Mouse (Mus musculus) liver, embryonic 11.5 days (tissue): ENCODE measurements around the gene Rnase12. TPM values are rescaled to one million over a fixed set of nuclear protein-coding genes. Genes with fewer than 3 reads are reported as not detected.

Source experiments
- ATAC-seq: fragments of 200-750 bp; cut with Nextera tagmentation; replicated peaks from 2 replicates; pipeline ENCODE4 v1.8.0; 2017; ENCODE audit warnings: moderate number of reproducible peaks, mild to moderate bottlenecking, moderate TSS enrichment, moderate library complexity; ENCODE audit not compliant: low FRiP score
- DNase-seq: peaks from one replicate; pipeline ENCODE4 v3.0.0-alpha.2; 2017; ENCODE audit warnings: low spot score
- H3K27ac ChIP-seq: fragments of 300-500 bp; sonication (generic); 2 replicates; pipeline ENCODE4 v1.5.1; 2014; ENCODE audit warnings: mild to moderate bottlenecking, low read depth, low read length, control low read depth
- H3K27me3 ChIP-seq: fragments of 300-500 bp; sonication (generic); replicated peaks from 2 replicates; pipeline ENCODE4 v1.6.1; 2014; ENCODE audit warnings: low read length, mixed read lengths; ENCODE audit not compliant: control insufficient read depth, insufficient read depth
- H3K36me3 ChIP-seq: fragments of 300-500 bp; sonication (generic); 2 replicates; pipeline ENCODE4 v1.6.1; 2014; ENCODE audit warnings: mild to moderate bottlenecking, low read length, moderate library complexity, mixed read lengths; ENCODE audit not compliant: control insufficient read depth, insufficient read depth
- H3K4me1 ChIP-seq: fragments of 300-500 bp; sonication (generic); replicated peaks from 2 replicates; pipeline ENCODE4 v1.6.1; 2014; ENCODE audit warnings: low read length, mixed read lengths; ENCODE audit not compliant: control insufficient read depth, insufficient read depth
- H3K4me2 ChIP-seq: fragments of 300-500 bp; sonication (generic); 2 replicates; pipeline ENCODE4 v1.6.1; 2014; ENCODE audit warnings: mild to moderate bottlenecking, control low read depth, moderate library complexity
- H3K4me3 ChIP-seq: fragments of 300-500 bp; sonication (generic); 2 replicates; pipeline ENCODE4 v1.5.1; 2014; ENCODE audit warnings: low read depth, low read length, control low read depth
- H3K9ac ChIP-seq: fragments of 300-500 bp; sonication (generic); 2 replicates; pipeline ENCODE4 v1.6.1; 2014; ENCODE audit warnings: low read depth, low read length, control low read depth
- H3K9me3 ChIP-seq: fragments of 300-500 bp; sonication (generic); 2 replicates; pipeline ENCODE4 v1.6.1; 2016; ENCODE audit warnings: low read length, inconsistent platforms, mixed read lengths; ENCODE audit not compliant: control insufficient read depth
- WGBS: fragments of 180-500 bp; shearing (Covaris S2); extraction: QIAGEN DNeasy Blood & Tissue Kit; methylation state at CpG from one replicate; pipeline ENCODE4 v1.1.7; 2014; 5-methylcytosine and 5-hydroxymethylcytosine counted together
- polyA plus RNA-seq: library from polyadenylated mRNA; unstranded; fragments of >200 nt; fragmentation: Nextera tagmentation; extraction: Ambion mirVana; gene quantifications from 2 replicates; pipeline ENCODE4 v1.2.1, GENCODE M21; 2014

The Rnase12 gene
- polyA plus RNA-seq, 1 experiment from 2014 or later: 1.4 TPM

DNA sequence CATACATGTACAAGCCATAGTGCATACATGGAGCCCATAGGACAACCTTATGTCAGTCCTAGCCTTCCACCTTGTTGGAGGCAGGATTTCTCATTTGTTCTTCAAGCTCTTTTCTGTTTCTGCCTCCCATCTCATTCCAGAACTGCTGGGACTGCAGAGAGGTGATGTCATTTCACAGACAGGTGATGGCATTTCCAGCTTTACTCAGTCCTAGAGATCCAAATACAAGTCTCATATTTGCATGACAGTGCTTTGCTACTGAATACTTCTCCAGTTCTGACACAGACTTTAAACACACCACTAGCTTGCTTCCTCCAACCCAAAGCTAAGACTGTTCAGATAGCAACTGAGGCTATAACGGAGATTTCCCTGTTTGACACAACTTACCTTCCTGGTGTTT lies 21.7 kb upstream of the Rnase12 start:
- Histone ChIP-seq H3K27me3 (peaks cover 5% of the 10 kb centered on the region; the same call in 1 of the 2 replicates), H3K9me3 (no peaks in the 10 kb centered on the region), H3K4me1 (0 out of 2 replicates have a peak, but pooled peaks cover 3% of the 10 kb centered on the region), H3K9ac (no peak overlapping the region), H3K4me3 (no peak overlapping the region), H3K36me3 (no peaks in the 10 kb centered on the region), H3K27ac (no peak overlapping the region), H3K4me2 (no peak overlapping the region; the same call in 1 of the 2 replicates)
- ATAC-seq (no peak), DNase-seq (no peak)
- WGBS: 62% methylated on average over 1 of the region's 1 CpGs

DNA sequence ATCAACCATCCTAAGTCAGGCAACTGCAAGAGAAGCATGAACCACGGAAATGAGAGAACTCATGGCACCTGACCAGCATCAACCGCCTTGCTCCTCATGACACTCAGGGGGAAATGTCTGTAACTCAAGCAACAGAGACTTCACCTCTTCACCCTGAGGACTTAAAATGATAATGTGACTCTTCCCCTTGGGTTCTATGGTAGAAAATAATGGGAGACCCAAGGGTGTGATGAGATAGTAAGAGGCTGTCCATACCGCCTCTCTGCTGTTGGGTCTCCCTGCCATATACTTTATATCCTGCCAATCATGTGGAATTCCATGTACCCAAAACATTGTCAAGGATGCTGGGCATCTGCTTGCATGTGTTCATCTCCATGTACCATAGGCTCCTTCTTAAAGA lies 16.9 kb upstream of the Rnase12 start, which contains the start of gene Olfr750:
Gene Olfr750 (minus strand): TSS at position 101 of the 400 bp plus-strand sequence.
- Histone ChIP-seq H3K27ac (no peak within 1 kb of the TSS), H3K9me3 (no peaks in the 10 kb centered on the region), H3K4me1 (no peaks in the 10 kb centered on the region), H3K4me2 (no peak within 1 kb of the TSS), H3K27me3 (no peaks in the 10 kb centered on the region), H3K9ac (no peak within 1 kb of the TSS), H3K4me3 (no peak within 1 kb of the TSS), H3K36me3 (no peaks in the 10 kb centered on the region)
- DNase-seq (no peak), ATAC-seq (no peak)
- 76% methylated on average over 3 of the region's 3 CpGs for WGBS

GRCm38 (mm10) chr14:51069617-51070016 lies 12.2 kb upstream of the Rnase12 start:
- no peak overlapping the region for H3K9ac ChIP-seq
- no peak overlapping the region for H3K27ac ChIP-seq
- no peaks in the 10 kb centered on the region for H3K27me3 ChIP-seq
- H3K4me1 ChIP-seq: no peaks in the 10 kb centered on the region
- no peak overlapping the region for H3K4me3 ChIP-seq
- DNase-seq (no peak), ATAC-seq (no peak)
- no peaks in the 10 kb centered on the region for H3K36me3 ChIP-seq
- WGBS: 79% methylated on average over 2 of the region's 2 CpGs
- no peaks in the 10 kb centered on the region for H3K9me3 ChIP-seq
- H3K4me2 ChIP-seq: no peak overlapping the region

DNA sequence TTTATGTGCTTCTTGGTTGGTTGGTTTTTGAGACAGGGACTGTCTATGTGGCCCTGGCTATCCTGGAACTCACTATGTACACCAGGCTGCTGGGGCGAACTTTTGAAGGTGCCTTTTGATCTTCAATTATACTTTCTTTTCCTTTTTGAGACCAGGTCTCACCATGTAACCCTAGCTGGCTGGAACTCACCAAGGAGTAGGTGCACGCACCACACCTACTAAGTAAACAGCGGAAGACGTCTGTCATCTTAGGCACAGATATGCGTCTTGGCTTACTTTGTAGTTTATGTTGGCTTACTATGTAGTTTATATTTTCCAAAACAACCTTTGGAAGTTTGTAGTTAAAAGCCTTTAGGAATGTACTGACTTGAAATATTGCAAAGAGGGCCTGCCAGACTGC lies 11.5 kb upstream of the Rnase12 start:
- Histone ChIP-seq H3K36me3 (no peaks in the 10 kb centered on the region), H3K27me3 (no peaks in the 10 kb centered on the region), H3K4me3 (no peak overlapping the region), H3K9me3 (no peaks in the 10 kb centered on the region), H3K27ac (no peak overlapping the region), H3K9ac (no peak overlapping the region), H3K4me1 (no peaks in the 10 kb centered on the region), H3K4me2 (no peak overlapping the region)
- 86% methylated on average over 5 of the region's 5 CpGs for WGBS
- ATAC-seq (no peak), DNase-seq (no peak)

- Histone ChIP-seq H3K27ac (no peak overlapping the region), H3K4me1 (peaks cover 7% of the 10 kb centered on the region; the same call in 1 of the 2 replicates), H3K9ac (no peak overlapping the region), H3K36me3 (no peaks in the 10 kb centered on the region), H3K4me2 (no peak overlapping the region), H3K4me3 (no peak overlapping the region), H3K9me3 (no peaks in the 10 kb centered on the region), H3K27me3 (no peaks in the 10 kb centered on the region)
- DNase-seq (no peak), ATAC-seq (no peak)
- 82% methylated on average over 5 of the region's 5 CpGs for WGBS
These were observed 3.3 kb upstream of the Rnase12 start for GRCm38 (mm10) chr14:51060761-51061160.

GRCm38 (mm10) chr14:51054243-51055237 lies 2.9 kb downstream of the Rnase12 start:
- H3K9ac ChIP-seq: no peak overlapping the region
- H3K4me2 ChIP-seq: no peak overlapping the region
- H3K36me3 ChIP-seq: no peaks in the 10 kb centered on the region
- H3K27me3 ChIP-seq: no peaks in the 10 kb centered on the region
- DNase-seq (no peak), ATAC-seq (no peak; the same call in 1 of the 2 replicates)
- no peaks in the 10 kb centered on the region for H3K9me3 ChIP-seq
- no peak overlapping the region for H3K4me3 ChIP-seq
- peaks cover 3% of the 10 kb centered on the region; the same call in 1 of the 2 replicates for H3K4me1 ChIP-seq
- 60% methylated on average over 13 of the region's 13 CpGs for WGBS
- no peak overlapping the region for H3K27ac ChIP-seq

- Histone ChIP-seq H3K4me3 (no peak overlapping the region), H3K27ac (no peak overlapping the region), H3K9ac (no peak overlapping the region), H3K4me2 (no peak overlapping the region), H3K36me3 (no peaks in the 10 kb centered on the region), H3K4me1 (peaks cover 3% of the 10 kb centered on the region; the same call in 1 of the 2 replicates), H3K9me3 (no peaks in the 10 kb centered on the region), H3K27me3 (no peaks in the 10 kb centered on the region)
- 74% methylated on average over 5 of the region's 5 CpGs for WGBS
- DNase-seq (no peak), ATAC-seq (no peak)
These were observed 4.3 kb downstream of the Rnase12 start for GRCm38 (mm10) chr14:51053176-51053575.

- Histone ChIP-seq H3K9me3 (no peaks in the 10 kb centered on the region), H3K4me3 (no peak overlapping the region), H3K27me3 (no peaks in the 10 kb centered on the region), H3K36me3 (no peaks in the 10 kb centered on the region), H3K4me2 (no peak overlapping the region), H3K27ac (no peak overlapping the region), H3K9ac (no peak overlapping the region), H3K4me1 (no peaks in the 10 kb centered on the region)
- ATAC-seq (no peak), DNase-seq (no peak)
- 72% methylated on average over 5 of the region's 5 CpGs for WGBS
These were observed 5.5 kb downstream of the Rnase12 start for GRCm38 (mm10) chr14:51051941-51052340.
